Mouse (Mus musculus): ENCODE measurements around the gene Klf16.

GRCm38 (mm10) chr10:80538710-80539394 is 38.3 kb downstream of the Klf16 start, which contains the start of gene Atp8b3:
- TF ChIP-seq CTCF (IDR thresholded peaks at IDR 0.05; ENCODE audit: low read depth, low read length) = no peak
- no peak for TF ChIP-seq POLR2A (IDR thresholded peaks at IDR 0.05; ENCODE audit: borderline replicate concordance, low read depth, low read length)

Measured in bone marrow macrophage, adult 2 months (primary cell).